Mouse (Mus musculus) lung, embryonic 14.5 days (tissue): ENCODE results near the gene Evl. TPM values are rescaled to one million over a fixed set of nuclear protein-coding genes. Genes with fewer than 3 reads are reported as not detected.

Experiments
- ATAC-seq: fragments of 200-750 bp; cut with Nextera tagmentation; 2 replicates; pipeline ENCODE4 v1.8.0; 2017; ENCODE audit warnings: mild to moderate bottlenecking, moderate TSS enrichment, moderate library complexity; ENCODE audit not compliant: insufficient read depth
- DNase-seq: peaks from one replicate; pipeline ENCODE4 v3.0.0-alpha.2; 2015
- H3K27ac ChIP-seq: fragments of 300-500 bp; sonication (generic); 2 replicates; pipeline ENCODE4 v1.5.1; 2014; ENCODE audit warnings: low read depth, mild to moderate bottlenecking, moderate library complexity
- H3K27me3 ChIP-seq: fragments of 300-500 bp; sonication (generic); 2 replicates; pipeline ENCODE4 v1.6.1; 2014; ENCODE audit warnings: low read length, control low read depth; ENCODE audit not compliant: insufficient read depth
- H3K36me3 ChIP-seq: fragments of 300-500 bp; sonication (generic); 2 replicates; pipeline ENCODE4 v1.6.1; 2014; ENCODE audit warnings: control low read depth; ENCODE audit not compliant: insufficient read depth
- H3K4me1 ChIP-seq: fragments of 300-500 bp; sonication (generic); 2 replicates; pipeline ENCODE4 v1.6.1; 2014; ENCODE audit warnings: antibody characterized with exemption, control low read depth; ENCODE audit not compliant: insufficient read depth
- H3K4me2 ChIP-seq: fragments of 300-500 bp; sonication (generic); 2 replicates; pipeline ENCODE4 v1.6.1; 2014; ENCODE audit warnings: mild to moderate bottlenecking
- H3K4me3 ChIP-seq: fragments of 300-500 bp; sonication (generic); 2 replicates; pipeline ENCODE4 v1.5.1; 2014; ENCODE audit warnings: low read depth, low read length
- H3K9ac ChIP-seq: fragments of 300-500 bp; sonication (generic); 2 replicates; pipeline ENCODE4 v1.6.1; 2014
- H3K9me3 ChIP-seq: fragments of 300-500 bp; sonication (generic); 2 replicates; pipeline ENCODE4 v1.6.1; 2016; ENCODE audit warnings: low read depth, low read length, control low read depth
- CTCF ChIP-seq: IDR thresholded peaks from 2 replicates; pipeline ENCODE4 v1.5.1; 2016; ENCODE audit warnings: antibody characterized with exemption, low read depth
- WGBS: fragments of 180-500 bp; shearing (Covaris S2); extraction: QIAGEN DNeasy Blood & Tissue Kit; methylation state at CpG from one replicate; pipeline ENCODE4 v1.1.7; 2014; 5-methylcytosine and 5-hydroxymethylcytosine counted together
- polyA plus RNA-seq: library from polyadenylated mRNA; unstranded; fragments of >200 nt; fragmentation: Nextera tagmentation; extraction: Ambion mirVana; gene quantifications from 2 replicates; pipeline ENCODE4 v1.2.1, GENCODE M21; 2014

Gene Evl
- polyA plus RNA-seq, 1 experiment from 2014 or later = 88.7 TPM

GRCm38 (mm10) chr12:108678366-108678765 is 123.8 kb downstream of the Evl start:
- Histone ChIP-seq H3K4me1 (no peaks in the 10 kb centered on the region), H3K9me3 (no peaks in the 10 kb centered on the region), H3K4me3 (no peak overlapping the region), H3K36me3 (peaks cover 87% of the 10 kb centered on the region), H3K4me2 (no peak overlapping the region), H3K27me3 (no peaks in the 10 kb centered on the region), H3K9ac (no peak overlapping the region), H3K27ac (no peak overlapping the region)
- DNase-seq = no peak
- TF ChIP-seq CTCF = no peak
- WGBS = 77% methylated on average over 4 of the region's 4 CpGs
- ATAC-seq = no peak

- DNase-seq (no peak), ATAC-seq (no peak)
- Histone ChIP-seq H3K9me3 (no peaks in the 10 kb centered on the region), H3K4me3 (no peak overlapping the region), H3K4me1 (no peaks in the 10 kb centered on the region), H3K27me3 (no peaks in the 10 kb centered on the region), H3K27ac (no peak overlapping the region), H3K9ac (no peak overlapping the region), H3K36me3 (peaks cover 91% of the 10 kb centered on the region), H3K4me2 (no peak overlapping the region)
- TF ChIP-seq CTCF = no peak
- WGBS = 93% methylated on average over 8 of the region's 8 CpGs
Measured at GRCm38 (mm10) chr12:108680861-108681260, 126.3 kb downstream of the Evl start.

GRCm38 (mm10) chr12:108682240-108683023 is 127.9 kb downstream of the Evl start:
- no peak for TF ChIP-seq CTCF
- Histone ChIP-seq H3K4me2 (no peak overlapping the region), H3K27ac (no peak overlapping the region)

GRCm38 (mm10) chr12:108686463-108686862 is 131.9 kb downstream of the Evl start:
- no peak for TF ChIP-seq CTCF
- 74% methylated on average over 6 of the region's 6 CpGs for WGBS
- Histone ChIP-seq H3K4me1 (no peaks in the 10 kb centered on the region), H3K9me3 (no peaks in the 10 kb centered on the region), H3K4me3 (no peak overlapping the region), H3K4me2 (no peak overlapping the region), H3K27me3 (no peaks in the 10 kb centered on the region), H3K36me3 (peaks cover 79% of the 10 kb centered on the region), H3K27ac (no peak overlapping the region), H3K9ac (no peak overlapping the region)
- DNase-seq = no peak
- ATAC-seq = no peak; the same call in 1 of the 2 replicates

More at GRCm38 (mm10) chr12:108682240-108683023, 127.9 kb downstream of the Evl start:
- Histone ChIP-seq H3K4me3 (no peak overlapping the region), H3K27me3 (no peaks in the 10 kb centered on the region), H3K9ac (no peak overlapping the region), H3K9me3 (no peaks in the 10 kb centered on the region), H3K4me1 (no peaks in the 10 kb centered on the region), H3K36me3 (peaks cover 91% of the 10 kb centered on the region)
- 84% methylated on average over 13 of the region's 13 CpGs for WGBS
- no peak for ATAC-seq
- DNase-seq = no peak

- Histone ChIP-seq H3K4me2 (no peak overlapping the region), H3K27me3 (no peaks in the 10 kb centered on the region), H3K9ac (no peak overlapping the region), H3K9me3 (no peaks in the 10 kb centered on the region), H3K4me1 (no peaks in the 10 kb centered on the region), H3K36me3 (peaks cover 74% of the 10 kb centered on the region), H3K4me3 (no peak overlapping the region), H3K27ac (no peak overlapping the region)
- TF ChIP-seq CTCF = peak; percentile 50
- DNase-seq = peak; percentile 23
- ATAC-seq = no peak
- 63% methylated on average over 6 of the region's 6 CpGs for WGBS
Measured at GRCm38 (mm10) chr12:108686926-108687325, 132.4 kb downstream of the Evl start.

- peaks cover 52% of the 10 kb centered on the region for H3K36me3 ChIP-seq
- TF ChIP-seq CTCF = no peak
- no peaks in the 10 kb centered on the region for H3K9me3 ChIP-seq
- no peak overlapping the region for H3K27ac ChIP-seq
- H3K9ac ChIP-seq = no peak overlapping the region
- H3K4me1 ChIP-seq = no peaks in the 10 kb centered on the region
- no peaks in the 10 kb centered on the region for H3K27me3 ChIP-seq
- DNase-seq (no peak), ATAC-seq (no peak)
- WGBS = 55% methylated on average over 9 of the region's 9 CpGs
- H3K4me2 ChIP-seq = no peak overlapping the region
- no peak overlapping the region for H3K4me3 ChIP-seq
Measured at GRCm38 (mm10) chr12:108689167-108689566, 134.6 kb downstream of the Evl start.

GRCm38 (mm10) chr12:108690529-108690928 is 136.0 kb downstream of the Evl start:
- Histone ChIP-seq H3K4me2 (no peak overlapping the region), H3K27me3 (no peaks in the 10 kb centered on the region), H3K4me1 (no peaks in the 10 kb centered on the region), H3K9ac (no peak overlapping the region), H3K27ac (no peak overlapping the region), H3K36me3 (peaks cover 39% of the 10 kb centered on the region), H3K9me3 (no peaks in the 10 kb centered on the region), H3K4me3 (no peak overlapping the region)
- TF ChIP-seq CTCF = no peak
- 57% methylated on average over 9 of the region's 9 CpGs for WGBS
- DNase-seq (no peak), ATAC-seq (no peak)
